Mouse (Mus musculus) left cerebral cortex, adult 2 months (tissue): ENCODE measurements at regions not wholly inside any gene's neighbourhood (a gene's known extent, or its start where the extent isn't known, plus 50 kb on each side); places are given as distances from the start of the nearest gene placed in this dataset.

Experiments used
- DNase-seq, 2 experiments: peaks; one replicate each; pipeline ENCODE4 v3.0.0; 2021 to 2022; ENCODE audit warnings: low spot score in 2 of 2, mixed read lengths in 1 of 2; ENCODE audit errors: extremely low spot score in 1 of 2
- H3K27ac ChIP-seq: fragments of 200-600 bp; 2 replicates; pipeline ENCODE4 v1.8.1; 2022
- H3K4me3 ChIP-seq: fragments of 200-600 bp; 2 replicates; pipeline ENCODE4 v1.8.1; 2022
- CTCF ChIP-seq: fragments of 200-600 bp; IDR thresholded peaks from 2 replicates; pipeline ENCODE4 v1.8.1; 2022; ENCODE audit warnings: antibody characterized with exemption, mild to moderate bottlenecking, moderate library complexity
- intact Hi-C: fragments of 180-260 bp; cut with DNase I; formaldehyde crosslinking; loops from one replicate; pipeline ENCODE4 v1.15.1; 2025

- TF ChIP-seq CTCF, result no peak
- intact Hi-C loops, result no loop called here
- no peak overlapping the region for H3K4me3 ChIP-seq
- DNase-seq, result no peak
- H3K27ac ChIP-seq, result no peak overlapping the region
Observed at GRCm38 (mm10) chr8:89299637-89300036, 255.7 kb upstream of the Sall1 start.

- intact Hi-C loops, result no loop called here
- TF ChIP-seq CTCF, result no peak
- Histone ChIP-seq H3K27ac (no peak overlapping the region), H3K4me3 (no peak overlapping the region)
- DNase-seq, result no peak
Observed at GRCm38 (mm10) chr8:89295686-89296085, 251.7 kb upstream of the Sall1 start.

DNA sequence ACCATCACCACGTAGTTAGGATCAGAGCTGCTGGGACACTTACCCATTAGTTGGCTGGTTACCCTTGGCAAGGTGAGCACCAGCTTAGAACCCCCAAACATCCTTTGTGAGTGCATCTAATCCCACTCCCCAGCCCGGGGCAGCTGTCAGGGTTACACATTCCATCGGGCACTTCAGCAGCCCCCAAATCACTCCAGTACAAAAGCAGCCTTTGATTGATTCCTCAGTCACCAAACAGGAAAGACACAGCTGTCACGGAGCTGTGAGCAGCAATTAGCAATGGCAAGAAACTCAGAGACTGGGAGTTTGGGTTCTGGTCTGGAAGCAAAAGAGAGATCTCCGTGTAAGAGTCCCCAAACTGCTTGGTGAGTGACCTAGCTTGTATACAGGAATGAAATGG is 245.1 kb upstream of the Sall1 start:
- Histone ChIP-seq H3K27ac (no peak overlapping the region), H3K4me3 (no peak overlapping the region)
- intact Hi-C loops, result no loop called here
- TF ChIP-seq CTCF, result no peak
- no peak for DNase-seq

GRCm38 (mm10) chr8:89284871-89285564 is 241.1 kb upstream of the Sall1 start:
- TF ChIP-seq CTCF, result no peak
- intact Hi-C loops, result no loop called here
- DNase-seq, result no peak
- Histone ChIP-seq H3K4me3 (no peak overlapping the region), H3K27ac (no peak overlapping the region)

- DNase-seq, result no peak
- no peak overlapping the region for H3K4me3 ChIP-seq
- H3K27ac ChIP-seq, result no peak overlapping the region
- intact Hi-C loops, result no loop called here
- TF ChIP-seq CTCF, result no peak
Observed at GRCm38 (mm10) chr8:89283105-89284096, 239.4 kb upstream of the Sall1 start.

- intact Hi-C loops, result no loop called here
- H3K4me3 ChIP-seq, result no peak overlapping the region
- H3K27ac ChIP-seq, result no peak overlapping the region
- TF ChIP-seq CTCF, result no peak
- DNase-seq, result no peak
Observed at GRCm38 (mm10) chr8:89279844-89280243, 235.9 kb upstream of the Sall1 start.

DNA sequence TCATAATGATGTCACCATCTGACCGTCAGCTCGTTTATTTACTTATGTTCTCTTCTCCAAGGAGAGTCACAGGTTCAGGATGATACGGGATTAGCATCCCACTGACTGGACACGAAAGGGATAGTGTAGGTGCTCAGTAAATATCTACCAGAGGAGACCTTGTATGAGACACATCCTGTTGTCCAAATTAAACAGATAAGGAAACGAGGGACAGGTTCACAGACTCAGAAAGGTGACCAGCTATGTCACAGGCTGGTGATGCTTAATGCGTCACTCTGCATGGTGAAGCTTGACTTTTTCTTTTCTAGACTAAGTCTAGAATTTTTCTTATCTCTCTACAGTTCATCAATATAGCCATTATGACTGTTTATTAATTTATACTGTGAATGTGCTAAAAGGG is 235.2 kb upstream of the Sall1 start:
- H3K4me3 ChIP-seq, result no peak overlapping the region
- DNase-seq, result no peak
- intact Hi-C loops, result no loop called here
- no peak for TF ChIP-seq CTCF
- H3K27ac ChIP-seq, result no peak overlapping the region

DNA sequence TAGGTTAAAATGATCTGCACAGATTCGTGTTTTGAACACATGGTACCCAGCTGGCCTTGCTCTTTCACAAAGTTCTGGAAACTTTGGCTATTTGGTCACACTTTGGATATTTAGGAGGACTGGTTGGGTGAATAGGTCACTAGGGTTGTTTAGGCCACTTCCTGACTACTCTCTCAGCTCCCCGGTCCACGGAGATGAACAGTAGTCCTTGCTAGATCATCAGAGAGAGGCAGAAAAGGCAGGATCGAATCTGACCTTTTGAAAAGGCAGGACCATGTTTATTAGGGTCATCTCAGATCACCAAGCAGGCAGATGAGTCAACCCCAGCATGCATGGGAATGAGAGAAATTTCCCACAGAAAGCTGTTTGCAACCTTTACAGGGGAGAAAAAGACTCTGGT is 229.3 kb upstream of the Sall1 start:
- intact Hi-C loops, result loop anchor here (5.0 kb wide), 1 partner anchor 231 kb away; the partner anchor contains the start of gene Sall1
- no peak overlapping the region for H3K4me3 ChIP-seq
- no peak for DNase-seq
- TF ChIP-seq CTCF, result no peak
- no peak overlapping the region for H3K27ac ChIP-seq

DNA sequence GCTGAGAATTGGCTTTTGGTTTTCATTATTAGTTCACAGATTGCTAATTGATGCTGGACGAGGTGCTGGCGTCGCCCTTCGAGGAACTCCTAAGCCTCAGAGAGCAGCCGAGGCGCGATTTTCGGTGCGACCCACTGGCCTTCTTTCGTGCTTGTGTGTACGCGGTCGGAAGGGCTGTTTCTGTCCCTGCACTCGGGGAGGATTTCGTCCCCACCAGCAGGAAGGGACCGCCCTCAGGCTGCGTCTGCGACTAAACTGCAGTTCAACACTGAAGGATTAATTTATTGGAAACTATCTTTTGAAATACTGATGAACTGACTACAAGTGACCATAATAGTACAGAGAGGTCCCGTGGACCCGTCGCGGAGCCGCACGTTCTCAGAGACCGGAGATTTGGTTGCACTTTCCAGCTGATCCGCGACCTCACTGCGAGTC is 228.4 kb upstream of the Sall1 start:
- TF ChIP-seq CTCF, result no peak
- intact Hi-C loops, result loop anchor here (5.0 kb wide), 1 partner anchor 230 kb away; the partner anchor contains the start of gene Sall1
- peak; percentile 17 to 18 for DNase-seq
- peak overlapping the region; percentile 36 for H3K4me3 ChIP-seq
- H3K27ac ChIP-seq, result no peak overlapping the region

GRCm38 (mm10) chr8:89271381-89272355 is 227.7 kb upstream of the Sall1 start:
- DNase-seq, result no peak
- Histone ChIP-seq H3K27ac (no peak overlapping the region), H3K4me3 (no peak overlapping the region)
- no peak for TF ChIP-seq CTCF
- intact Hi-C loops, result loop anchor here (5.0 kb wide), 1 partner anchor 229 kb away; the partner anchor contains the start of gene Sall1

GRCm38 (mm10) chr8:89270001-89270400 is 226.0 kb upstream of the Sall1 start:
- no peak overlapping the region for H3K4me3 ChIP-seq
- DNase-seq, result no peak
- no peak overlapping the region for H3K27ac ChIP-seq
- intact Hi-C loops, result loop anchor here (5.0 kb wide), 1 partner anchor 228 kb away; the partner anchor contains the start of gene Sall1
- no peak for TF ChIP-seq CTCF
